Mouse (Mus musculus): ENCODE measurements around the gene Elmo3.

The Elmo3 gene

DNA sequence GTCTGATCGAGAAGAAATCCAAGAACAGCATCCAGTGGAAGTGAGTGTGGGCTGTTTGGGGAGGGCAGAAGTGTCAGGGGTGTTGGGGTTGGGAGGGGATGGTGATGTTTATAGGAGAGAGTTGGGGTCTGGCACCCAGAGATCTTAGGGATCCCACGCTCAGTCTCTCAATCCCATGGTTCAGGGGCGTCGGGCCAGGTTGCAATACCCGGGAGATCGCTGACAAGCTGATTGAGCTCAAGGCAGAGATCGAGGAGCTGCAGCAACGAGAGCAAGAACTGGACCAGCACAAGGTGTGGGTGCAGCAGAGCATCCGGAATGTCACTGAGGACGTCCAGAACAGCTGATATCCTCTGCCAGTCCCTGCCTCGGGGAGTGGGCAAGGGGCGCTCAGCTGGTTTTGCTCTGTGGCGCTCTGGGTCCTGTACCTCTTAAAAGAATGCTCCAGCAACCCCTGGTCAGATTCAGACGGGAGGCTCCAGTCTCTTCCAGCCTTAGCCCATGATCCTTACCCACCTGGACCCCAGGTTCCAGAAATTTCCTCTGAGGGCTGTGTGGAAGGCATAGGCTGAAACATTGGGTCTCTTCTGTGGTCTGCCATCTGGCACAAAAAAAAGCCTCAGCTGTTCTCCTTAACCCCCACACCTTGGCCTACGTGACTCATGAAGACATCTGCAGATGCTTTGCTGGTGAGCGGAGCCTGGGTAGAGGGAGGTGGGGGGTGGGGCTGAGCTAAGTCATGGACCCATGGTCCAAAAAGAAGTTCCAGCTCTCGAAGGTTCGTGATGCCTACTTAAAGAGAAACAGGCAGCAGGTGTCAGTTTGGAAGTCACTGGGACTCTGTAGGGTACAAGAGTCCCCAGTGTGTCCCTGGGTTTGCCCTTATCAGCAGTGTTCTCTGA is 6.8 kb upstream of the Elmo3 start:
- peak; percentile 47 for DNase-seq (ENCODE audit: low read depth, low spot score)

DNA sequence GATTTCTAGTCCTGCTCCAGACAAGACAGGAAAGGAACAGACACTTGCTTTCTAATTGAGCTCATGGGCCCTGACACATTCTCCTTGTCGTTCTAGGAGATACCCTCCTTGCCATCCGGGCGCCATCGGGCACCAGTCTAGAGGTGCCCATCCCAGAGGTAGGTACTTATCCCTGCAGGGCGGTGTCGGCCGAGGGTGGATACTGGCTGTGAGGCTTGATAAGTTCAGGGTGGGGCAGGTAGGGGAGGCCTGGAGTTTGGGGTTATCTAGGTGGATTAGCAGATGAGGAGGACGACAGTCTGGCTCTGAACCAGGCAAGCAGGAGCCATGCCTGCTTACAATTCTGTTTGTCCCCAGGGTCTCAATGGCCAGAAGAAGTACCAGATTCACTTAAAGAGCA is 5.4 kb upstream of the Elmo3 start:
- DNase-seq (ENCODE audit: low read depth, low spot score) = no peak

DNA sequence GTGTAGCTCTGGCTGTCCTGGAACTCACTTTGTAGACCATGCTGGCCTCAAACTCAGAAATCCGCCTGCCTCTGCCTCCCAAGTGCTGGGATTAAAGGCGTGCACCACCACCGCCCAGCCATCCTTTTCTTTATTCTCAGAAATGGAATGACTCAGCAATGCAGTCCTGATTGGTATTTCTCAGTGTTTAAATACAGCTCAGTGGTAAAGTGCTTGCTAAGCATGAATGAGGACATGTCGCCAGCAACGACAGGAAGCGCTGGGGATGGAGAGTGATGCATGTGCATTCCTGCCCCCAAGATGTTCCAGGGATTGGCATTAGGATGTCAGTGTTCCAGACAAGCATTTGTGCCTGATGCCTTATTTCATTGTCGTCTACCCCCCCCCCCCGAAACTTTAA is 2.0 kb upstream of the Elmo3 start:
- DNase-seq (ENCODE audit: low read depth, low spot score) = no peak

DNA sequence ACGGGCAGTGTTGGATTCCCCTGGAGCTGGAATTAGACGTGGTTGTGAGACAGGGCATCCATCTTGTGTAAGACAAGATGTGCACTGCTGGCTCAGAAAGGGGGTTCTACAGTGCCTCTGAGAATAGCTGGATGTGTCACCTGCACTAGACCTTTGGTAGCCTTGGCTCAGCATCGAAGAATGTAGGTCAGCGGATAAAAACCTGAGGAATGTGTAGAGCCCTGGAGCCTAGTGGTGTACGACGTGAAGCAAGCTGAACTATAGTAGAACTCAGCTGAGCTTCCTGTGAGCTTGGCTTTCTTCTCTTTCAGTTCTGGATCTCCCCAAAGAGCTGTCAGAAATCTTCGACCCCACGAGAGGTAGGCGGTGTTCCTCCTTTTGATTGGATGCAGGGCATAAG is 1.5 kb upstream of the Elmo3 start:
- no peak for DNase-seq (ENCODE audit: low read depth, low spot score)

DNA sequence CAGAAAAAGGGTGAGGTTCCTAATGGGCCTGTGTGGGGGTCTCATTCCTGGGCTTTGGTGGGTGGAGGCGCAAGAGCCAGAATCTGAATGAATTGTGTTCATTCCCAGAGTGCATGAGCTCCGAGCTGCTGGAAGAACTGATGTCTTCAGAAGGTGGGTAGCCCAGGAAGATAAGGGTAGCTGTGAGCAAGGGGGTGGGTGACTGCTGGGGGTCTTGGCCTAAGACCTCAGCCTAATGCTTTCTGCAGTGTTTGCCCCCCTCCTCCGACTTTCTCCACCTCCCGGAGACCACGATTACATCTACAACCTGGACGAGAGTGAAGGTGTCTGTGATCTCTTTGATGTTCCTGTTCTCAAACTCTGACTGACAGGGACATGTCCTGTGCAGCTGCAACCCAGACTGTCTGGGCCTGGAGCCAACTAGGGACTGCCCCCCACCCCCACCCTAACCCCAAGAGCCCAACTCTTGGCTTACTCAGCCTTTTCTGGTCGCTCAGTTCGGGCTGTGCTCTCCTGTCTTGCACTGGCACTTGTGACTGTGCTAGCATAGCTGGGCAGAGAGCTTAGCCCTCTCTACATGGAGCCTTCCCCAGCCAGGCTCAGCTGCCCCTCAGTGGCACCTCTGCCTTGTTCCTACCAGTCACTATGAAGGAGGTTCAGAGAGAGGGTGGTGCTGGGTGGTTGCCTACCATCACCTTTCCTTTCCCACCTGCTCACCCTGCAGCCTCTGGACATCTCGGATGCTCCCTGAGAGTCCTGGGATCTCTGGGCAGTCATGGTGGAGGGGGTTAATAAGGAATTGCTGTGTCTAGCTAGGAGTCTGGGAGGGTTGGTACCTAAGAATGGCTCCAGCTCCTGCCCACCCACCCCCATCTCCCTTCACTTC is 833 bp upstream of the Elmo3 start:
- peak; percentile 42 for DNase-seq (ENCODE audit: low read depth, low spot score)

DNA sequence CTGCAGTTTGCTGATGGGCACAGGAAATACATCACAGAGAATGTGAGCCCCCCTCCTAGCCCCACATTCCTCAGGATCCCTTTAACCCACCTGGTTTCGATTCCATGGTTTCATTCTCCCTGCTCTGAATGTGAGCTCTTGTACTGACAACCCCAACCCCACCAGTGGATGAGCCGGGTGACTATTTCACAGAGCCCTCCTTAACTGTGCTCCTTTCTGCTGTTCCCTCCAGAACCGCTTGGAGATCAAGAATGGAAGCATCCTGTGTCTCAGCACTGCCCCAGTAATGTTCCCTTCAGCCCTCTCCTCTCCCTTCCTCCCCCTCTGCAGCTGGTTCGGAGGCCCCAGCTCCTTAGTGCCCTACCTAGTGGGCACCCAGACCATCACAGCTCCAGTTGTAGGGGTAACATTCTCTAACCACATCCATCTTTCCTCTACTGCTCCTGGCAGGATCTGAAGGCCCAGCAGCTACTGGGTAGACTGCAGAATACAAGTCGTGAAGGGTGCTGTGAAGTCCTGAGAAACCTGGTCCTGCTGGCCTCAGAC is 818 bp downstream of the Elmo3 start:
- no peak for DNase-seq (ENCODE audit: low read depth, low spot score)

DNA sequence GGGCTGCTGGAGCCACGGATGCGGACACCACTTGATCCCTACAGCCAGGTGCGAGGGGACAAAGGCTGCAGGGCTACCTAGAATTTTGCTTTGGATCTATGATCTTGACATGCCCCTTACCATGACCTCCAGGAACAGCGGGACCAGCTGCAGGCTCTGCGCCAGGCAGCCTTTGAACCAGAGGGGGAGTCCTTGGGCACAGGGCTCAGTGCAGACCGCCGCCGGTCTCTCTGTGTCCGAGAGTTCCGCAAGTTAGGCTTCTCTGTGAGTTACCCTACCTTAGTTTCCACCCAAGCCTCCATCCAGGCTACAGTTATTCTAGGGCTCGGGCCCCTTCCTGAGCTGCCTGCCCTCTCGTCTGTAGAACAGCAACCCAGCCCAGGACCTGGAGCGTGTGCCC is 2.3 kb downstream of the Elmo3 start:
- no peak for DNase-seq (ENCODE audit: low read depth, low spot score)

DNA sequence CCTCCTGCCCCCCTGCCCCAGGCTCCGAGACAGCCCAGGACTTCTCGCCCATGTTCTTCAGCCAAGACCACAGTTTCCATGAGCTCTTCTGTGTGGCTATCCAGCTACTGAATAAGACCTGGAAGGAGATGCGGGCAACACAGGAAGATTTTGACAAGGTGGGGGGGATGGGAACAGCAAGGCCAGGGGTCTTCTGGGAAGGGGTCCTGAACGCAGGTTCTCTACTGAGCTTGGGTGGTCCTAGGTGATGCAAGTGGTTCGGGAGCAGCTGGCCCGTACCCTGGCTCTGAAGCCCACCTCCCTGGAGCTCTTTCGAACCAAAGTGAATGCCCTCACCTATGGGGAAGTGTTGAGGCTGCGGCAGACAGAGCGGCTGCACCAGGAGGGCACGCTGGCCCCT is 3.0 kb downstream of the Elmo3 start:
- no peak for DNase-seq (ENCODE audit: low read depth, low spot score)

DNA sequence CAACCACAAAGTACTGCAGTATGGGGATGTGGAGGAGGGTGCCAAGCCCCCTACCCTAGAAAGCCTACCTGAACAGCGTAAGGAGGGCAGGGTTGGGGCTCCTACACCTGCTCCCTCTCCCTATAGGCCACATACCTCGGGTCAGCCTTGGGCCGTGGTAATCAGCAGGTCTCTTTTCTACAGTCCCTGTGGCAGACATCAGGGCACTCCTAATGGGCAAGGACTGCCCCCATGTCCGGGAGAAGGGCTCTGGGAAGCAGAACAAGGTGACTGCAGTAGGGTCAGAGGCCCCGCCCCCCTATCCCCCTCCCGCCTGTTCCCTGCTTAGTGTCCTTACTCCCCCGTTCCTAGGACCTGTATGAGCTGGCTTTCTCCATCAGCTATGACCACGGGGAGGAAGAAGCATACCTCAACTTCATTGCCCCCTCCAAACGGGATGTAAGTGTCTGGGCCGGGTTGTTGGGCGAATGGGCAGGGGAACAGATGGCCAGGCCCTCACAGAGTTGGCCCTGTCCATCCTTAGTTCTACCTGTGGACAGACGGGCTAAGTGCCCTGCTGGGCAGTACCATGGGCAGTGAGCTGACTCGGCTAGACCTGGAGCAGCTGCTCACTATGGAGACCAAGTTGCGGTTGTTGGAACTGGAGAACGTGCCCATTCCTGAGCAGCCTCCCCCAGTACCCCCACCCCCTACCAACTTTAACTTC is 3.9 kb downstream of the Elmo3 start:
- no peak for DNase-seq (ENCODE audit: low read depth, low spot score)

DNA sequence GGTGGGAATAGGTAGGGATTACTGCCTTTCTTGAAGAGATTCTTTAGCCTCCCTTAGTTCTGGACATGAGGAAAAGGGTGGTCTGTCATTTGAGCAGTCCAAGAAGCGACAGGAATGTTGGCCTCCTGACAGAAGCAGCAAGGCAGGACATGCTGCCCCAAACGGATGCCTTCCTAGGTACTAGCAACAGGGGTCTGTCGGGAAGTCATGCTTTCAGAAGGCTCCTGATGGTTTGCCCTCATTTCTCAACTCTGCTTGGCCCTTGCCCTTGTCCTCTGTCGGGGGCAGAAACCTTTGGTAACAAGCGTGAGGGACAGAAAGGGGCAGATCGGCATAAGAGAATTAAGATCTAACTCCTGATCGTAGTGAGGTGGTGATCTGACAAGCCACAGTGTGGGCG is 4.7 kb downstream of the Elmo3 start:
- no peak for DNase-seq (ENCODE audit: low read depth, low spot score)

DNA sequence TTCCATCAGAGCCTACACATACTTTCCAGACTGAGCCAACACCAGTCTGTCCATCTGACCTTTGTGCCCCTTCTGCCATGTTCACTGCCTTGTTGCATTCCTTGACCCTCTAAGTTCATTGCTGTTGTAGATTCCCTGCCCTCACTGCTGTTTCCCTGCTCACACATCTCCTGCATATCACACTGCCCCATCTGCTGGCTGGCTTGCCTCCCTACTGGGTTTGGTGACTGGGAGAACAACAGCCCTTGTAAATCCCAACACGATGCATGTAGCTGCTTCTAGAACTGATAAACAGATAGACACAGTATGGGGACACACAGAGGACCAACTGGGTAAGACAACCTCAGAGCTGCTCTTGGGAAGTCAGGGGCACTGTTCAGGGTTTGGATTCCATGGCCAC is 6.3 kb downstream of the Elmo3 start:
- DNase-seq (ENCODE audit: low read depth, low spot score) = no peak

DNA sequence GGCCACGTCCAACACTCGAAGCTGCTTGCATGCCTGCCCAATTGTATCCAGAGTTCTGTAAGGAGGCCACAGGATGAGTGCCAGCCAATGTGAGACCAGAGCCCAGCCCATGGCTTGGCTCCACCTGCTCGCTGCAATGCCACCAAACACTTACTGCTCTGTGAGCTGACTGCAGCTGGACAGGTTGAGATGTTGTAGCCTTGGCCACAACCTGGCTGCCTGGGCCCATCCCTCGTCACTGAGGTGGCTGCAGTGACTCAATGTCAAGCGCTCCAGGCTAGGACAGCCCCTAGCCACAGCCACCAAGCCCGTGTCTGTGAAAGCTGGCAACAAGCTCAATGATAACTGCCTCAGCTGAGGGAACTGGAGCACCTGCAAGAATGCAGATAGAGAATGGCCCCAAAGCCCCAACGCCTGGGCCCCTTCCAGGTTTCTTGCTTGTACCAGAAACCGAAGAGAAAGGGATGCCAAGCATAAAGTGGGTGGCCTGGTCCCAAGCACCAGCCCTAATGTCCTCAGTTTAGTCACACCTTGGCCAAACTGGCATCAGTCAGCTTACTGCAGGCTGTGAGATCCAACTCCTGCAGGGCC is 7.6 kb downstream of the Elmo3 start:
- DNase-seq (ENCODE audit: low read depth, low spot score) = no peak

DNA sequence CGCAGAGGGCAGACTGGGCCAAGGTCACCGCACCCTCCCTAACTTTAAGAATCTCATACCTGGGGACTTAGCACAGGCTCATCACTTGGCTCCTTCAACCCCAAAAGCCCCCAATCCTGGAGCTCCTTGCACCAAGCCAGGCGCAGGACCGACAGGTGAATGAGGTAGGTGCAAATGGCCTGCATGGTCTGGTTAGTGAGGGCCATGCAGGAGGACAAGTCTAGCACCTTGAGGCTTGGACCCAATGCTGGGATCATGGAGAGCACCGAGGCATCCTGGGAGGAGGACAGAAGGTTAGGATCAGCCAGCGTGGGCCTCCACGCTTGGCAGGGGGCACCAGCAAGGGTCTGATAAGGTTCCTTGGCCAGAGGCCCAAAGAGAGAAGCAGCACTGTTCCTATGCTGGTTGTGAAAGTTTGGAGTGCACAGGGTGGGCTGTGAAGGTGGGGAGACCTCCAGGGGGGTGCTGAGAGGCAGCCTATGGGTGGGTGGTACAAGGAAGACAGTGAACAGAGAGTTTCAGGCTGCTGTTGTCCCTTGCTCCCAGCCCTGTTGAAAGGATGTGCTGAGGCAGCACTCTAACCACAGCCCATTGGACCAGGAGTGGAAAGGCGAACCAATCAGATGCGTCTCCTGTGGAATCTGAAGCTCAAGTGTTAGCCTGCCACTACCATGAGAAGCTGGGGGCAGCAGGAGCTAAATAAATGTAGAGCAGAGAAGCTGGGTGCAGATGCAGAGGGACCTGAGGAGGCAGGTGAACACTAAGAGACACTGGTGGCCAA is 8.4 kb downstream of the Elmo3 start:
- DNase-seq (ENCODE audit: low read depth, low spot score) = no peak

DNA sequence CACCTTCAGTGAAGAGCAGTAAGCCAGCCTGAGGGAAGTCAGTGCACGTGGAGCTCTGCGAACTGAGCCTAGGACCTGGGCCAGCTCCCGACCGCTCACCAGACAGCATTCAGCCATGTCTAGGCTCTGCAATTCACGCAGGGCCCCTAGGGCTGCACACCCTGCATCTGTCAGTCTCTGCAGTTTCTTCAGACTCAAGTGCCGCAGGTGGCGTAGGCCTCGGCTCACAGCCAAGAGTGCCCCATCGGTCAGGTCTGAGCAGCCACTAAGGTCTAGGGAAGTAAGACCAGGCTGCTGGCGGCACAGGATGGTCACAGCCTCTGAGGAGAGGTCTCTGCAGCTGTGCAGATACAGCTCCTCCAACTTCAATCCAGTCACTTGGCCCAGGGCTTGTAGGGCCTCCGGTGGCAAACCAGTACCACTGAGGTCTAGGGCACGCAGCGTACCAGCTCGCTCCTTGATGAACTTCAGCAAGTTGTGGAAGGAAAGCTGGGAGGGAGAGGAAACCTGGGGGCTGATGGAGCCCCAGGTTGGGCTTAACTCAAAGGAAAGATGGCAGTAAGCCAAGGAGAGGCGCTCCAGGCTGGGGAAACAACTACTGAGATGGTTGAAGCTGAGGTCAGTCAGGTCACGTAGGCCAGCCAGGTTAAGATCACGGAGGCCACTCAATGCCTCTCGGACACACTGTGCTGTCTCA is 9.8 kb downstream of the Elmo3 start:
- DNase-seq (ENCODE audit: low read depth, low spot score) = no peak

DNA sequence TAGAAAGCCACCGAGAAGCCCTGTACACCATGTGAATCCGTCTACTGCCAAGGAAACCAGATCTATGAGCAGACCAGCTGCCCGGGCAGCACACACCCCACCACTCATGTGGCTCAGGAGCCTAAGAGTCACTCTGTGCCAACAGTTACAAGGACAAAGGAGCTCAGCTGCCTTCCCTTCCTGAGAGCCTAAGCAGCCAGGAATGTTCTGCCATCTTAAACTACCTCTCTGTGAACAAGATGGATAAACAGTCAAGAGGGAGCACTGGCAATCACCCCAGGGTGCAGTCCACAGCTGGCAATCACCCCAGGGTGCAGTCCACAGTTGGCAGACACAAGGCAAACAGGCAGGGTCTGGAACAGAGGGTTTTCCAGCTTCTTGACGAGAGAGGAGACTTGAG is 12.5 kb downstream of the Elmo3 start:
- no peak for DNase-seq (ENCODE audit: low read depth, low spot score)

DNA sequence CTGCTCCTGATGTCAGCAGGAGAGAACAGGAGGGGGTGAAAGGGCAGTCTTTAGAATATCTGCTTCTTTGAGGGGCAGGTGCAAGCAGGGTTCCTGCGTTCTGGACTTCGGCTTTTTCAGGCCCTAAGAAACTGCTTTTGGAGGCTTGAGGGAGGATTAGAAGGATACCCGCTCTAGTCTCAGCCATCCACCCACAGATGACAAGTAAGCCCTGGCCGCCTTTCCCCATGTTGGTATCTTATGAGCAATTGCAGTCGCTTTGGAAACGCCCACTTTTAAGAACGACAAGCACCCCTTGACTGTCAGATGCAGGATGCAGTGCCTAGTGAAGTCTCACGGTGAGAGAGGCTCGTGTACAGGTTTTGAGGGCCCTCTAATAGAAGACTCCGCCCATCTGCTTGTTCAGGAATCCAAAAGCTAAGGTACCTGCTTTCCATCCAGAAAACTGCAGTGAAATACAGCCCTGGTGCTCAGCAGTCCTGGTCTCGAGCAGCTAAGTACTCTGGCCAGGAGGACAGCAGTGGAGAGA is 13.3 kb downstream of the Elmo3 start:
- no peak for DNase-seq (ENCODE audit: low read depth, low spot score)

DNA sequence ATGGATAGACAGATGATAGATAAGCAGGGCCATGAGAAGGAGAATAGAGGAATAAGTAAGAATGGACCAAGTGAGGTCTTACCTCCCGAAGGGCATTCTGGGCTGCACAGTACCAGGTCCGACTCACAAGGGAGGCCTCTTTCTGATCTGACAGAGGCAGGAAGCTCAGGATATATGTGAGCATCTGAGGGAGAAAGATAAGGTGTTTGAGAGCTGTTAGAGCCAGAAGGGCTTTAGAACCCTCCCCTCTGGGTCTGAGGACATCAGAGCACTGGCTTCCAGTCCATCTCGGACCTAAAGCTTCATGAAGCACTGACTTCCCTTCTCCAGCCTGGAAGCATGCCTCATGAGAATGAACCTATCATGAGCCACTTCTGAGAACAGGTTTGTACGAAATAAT is 17.8 kb downstream of the Elmo3 start:
- no peak for DNase-seq (ENCODE audit: low read depth, low spot score)

DNA sequence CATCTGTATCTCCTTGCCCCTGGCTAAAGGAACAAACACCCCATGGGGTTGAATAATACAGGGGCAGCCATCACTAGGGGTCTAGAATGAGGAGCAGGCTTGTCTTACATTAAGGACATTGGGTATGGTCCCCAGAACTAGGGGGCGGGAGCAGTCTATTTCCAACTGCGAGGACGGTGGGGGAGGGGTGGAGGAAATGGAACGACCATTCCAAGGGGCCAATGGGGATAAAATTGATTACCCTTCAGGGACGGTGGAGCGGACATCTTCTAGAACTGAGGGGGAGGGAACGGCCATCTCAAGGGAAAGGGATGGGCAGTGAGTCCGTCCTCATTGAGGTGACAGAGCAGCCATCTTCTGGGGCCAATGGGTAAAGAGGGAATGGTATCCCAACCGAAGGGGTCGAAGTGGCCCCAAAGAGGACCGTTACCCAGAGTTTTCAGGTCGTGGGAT is 20.3 kb downstream of the Elmo3 start:
- DNase-seq (ENCODE audit: low read depth, low spot score) = no peak

DNA sequence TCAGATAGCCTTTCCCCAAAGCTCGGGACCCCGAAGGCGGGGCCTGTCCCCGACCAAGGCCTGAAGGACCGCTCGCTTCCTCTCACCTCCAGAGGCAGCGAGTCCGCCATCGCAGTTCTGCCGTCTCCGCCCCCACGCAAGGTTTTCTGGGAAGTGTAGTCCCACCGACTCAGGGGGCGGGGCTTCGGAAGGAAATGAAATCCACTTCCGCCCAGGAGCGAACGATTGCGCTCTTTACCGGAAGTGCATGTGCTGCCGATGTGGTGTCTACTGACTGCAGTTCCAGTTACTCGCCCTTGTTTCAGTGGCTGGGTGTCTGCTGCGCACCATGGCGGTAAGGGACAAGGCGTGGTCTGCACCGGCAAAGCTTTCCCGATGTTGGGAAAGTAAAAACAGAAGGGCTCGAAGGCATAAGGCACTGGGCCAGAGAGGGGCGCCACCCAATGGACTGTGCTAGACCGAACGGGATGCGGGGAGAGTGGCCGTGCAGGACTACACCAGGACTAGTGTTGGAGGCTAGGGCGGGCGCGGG is 20.8 kb downstream of the Elmo3 start, which contains the start of the genes Lrrc29 and Tmem208:
TSS of gene Lrrc29 (minus strand) at position 138 of the 532 bp plus-strand sequence.
TSS of gene Tmem208 (plus strand) at position 214 of the 532 bp plus-strand sequence.
- peak; percentile 98 for DNase-seq (ENCODE audit: low read depth, low spot score)
